Mouse (Mus musculus) layer of hippocampus, postnatal 36 days (tissue): ENCODE data around the gene Zbp1. TPM values are rescaled to one million over a fixed set of nuclear protein-coding genes. Genes with fewer than 3 reads are reported as not detected.

Experiments
- DNase-seq, 2 experiments: peaks; one replicate each; pipeline ENCODE4 v3.0.0; 2022
- total RNA-seq, 2 experiments: library from RNA; stranded (reverse); gene quantifications; 2 replicates each; pipeline ENCODE4 v1.2.3; 2021

Gene Zbp1
- total RNA-seq, 2 experiments from 2014 or later, result 0.35 TPM; not detected in 1

GRCm38 (mm10) chr2:173247197-173247596 lies 28.5 kb upstream of the Zbp1 start:
- no peak for DNase-seq

DNA sequence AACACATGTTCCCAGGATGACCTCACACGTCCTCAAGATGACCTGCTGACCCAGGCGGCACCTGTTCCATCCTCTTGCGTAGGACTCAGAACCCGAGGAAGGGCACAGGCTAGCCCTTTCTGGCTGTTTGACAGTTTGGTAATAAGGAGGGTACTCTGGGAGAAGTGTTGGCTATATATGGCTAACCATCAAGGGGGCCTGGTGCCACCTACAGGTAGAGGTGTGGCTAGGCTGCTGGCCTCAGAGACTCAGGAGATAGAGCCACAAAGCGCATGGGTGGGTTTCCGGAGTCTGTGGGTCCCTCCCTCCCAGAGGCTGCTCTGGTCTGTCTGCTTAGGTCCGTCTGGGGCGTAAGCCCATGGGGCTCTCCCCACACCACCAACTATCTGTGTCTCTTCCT lies 28.0 kb upstream of the Zbp1 start:
- no peak for DNase-seq

DNA sequence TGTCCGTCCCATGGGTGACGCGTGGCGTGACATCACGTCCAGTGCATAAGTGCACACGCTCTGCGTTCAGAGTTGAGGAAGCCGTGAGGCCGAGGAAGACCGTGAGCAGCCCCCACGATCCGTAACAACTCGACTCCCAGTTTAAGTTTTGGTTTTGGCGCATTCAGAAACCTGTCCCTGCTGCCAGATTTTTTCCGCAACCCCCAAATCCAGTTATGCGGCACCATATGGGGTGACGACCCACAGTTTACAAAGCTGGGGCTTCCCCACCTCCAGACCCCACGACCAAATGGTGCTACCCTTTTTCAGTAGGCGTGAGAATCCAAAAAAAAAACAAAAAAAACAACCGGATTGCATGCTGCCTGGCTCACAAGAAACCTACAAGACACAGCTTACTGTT lies 26.5 kb upstream of the Zbp1 start:
- peak; percentile 54 to 65 for DNase-seq

GRCm38 (mm10) chr2:173244108-173244507 lies 25.4 kb upstream of the Zbp1 start:
- DNase-seq, result no peak

DNA sequence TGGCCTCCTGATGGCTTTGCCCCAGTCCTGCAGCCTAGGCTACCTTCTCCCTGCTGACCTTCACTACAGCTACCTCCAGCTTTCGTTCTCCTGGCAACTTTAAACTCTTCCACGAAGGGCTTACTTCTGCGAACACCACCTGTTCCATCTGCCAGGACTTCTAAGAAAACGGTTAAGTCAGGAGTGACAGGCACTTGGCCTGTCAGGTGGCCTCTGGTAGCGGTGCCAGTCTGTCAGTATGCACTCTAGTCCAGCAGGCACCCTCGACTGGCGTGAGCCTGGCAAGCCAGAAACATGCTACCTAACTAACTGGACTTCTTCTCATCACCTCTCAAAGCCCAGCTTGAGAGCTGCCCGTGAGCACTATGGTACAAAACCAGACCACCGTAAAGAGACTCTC lies 24.9 kb upstream of the Zbp1 start:
- DNase-seq, result no peak

- no peak for DNase-seq
These were observed 24.2 kb upstream of the Zbp1 start for GRCm38 (mm10) chr2:173242874-173243273.

- DNase-seq, result no peak
These were observed 22.0 kb upstream of the Zbp1 start for GRCm38 (mm10) chr2:173240738-173241137.

DNA sequence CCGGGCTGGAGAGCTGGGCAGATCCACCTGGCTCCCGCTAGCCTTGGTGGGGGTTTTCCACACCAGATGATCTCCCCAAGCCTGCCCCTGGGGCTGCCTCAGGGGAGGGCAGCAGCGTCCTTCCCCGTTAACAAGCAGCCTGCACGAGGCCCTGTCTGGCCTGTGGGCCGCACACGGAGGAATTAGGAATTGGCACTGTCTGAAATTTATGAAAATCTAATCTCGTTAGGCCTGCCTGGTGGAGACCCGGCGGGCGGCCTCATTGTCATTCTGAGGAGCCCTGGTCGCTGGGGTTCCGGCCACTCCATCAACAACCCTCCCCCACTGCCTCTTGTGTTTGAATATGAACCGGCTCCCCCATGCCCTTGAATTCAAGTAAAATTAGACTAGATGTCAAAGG lies 19.8 kb upstream of the Zbp1 start:
- no peak for DNase-seq

DNA sequence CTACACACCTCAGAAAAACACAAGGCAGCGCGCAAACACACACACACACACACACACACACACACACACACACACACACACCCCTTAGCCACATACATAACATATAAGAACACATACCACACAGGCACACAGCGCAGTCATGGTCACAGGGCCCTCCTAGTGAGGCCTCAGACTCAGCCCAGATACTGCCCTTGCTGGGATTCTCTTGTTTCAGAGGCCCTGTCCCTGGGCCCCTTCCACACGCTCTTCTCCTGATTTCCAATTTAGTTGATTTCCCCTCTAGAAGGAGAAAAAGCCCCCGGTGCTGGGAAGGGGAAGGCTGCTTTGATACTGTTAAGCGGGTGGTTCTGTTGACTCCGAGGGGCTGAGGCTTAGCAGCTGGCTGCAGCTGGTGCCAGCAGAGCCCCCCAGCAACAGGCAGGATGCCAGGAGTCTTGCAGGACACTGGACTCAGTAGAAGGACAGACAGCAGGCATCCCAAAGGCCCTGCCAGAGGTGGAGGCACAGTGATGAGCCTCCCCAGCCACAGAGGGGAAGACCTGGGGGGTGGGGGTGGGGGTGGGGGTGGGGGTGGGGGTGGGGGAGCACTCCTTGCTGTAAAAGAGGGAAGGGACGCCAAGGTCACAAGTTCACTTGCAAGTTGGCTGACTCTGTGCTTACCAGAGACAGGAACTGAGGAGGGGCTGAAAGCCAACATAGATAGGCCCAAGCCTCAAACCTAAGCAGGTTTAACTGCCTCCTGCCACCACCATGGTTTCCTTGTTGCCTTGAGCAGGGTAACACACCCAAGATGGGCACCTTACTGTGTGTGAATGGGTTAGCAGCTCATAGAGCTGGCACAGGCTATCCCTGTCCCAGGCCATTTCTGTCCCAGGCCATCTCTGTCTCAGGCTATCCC lies 17.0 kb upstream of the Zbp1 start:
- DNase-seq, result no peak

GRCm38 (mm10) chr2:173232766-173233099 lies 14.0 kb upstream of the Zbp1 start:
- no peak for DNase-seq

GRCm38 (mm10) chr2:173232065-173232765 lies 13.5 kb upstream of the Zbp1 start:
- DNase-seq, result no peak

DNA sequence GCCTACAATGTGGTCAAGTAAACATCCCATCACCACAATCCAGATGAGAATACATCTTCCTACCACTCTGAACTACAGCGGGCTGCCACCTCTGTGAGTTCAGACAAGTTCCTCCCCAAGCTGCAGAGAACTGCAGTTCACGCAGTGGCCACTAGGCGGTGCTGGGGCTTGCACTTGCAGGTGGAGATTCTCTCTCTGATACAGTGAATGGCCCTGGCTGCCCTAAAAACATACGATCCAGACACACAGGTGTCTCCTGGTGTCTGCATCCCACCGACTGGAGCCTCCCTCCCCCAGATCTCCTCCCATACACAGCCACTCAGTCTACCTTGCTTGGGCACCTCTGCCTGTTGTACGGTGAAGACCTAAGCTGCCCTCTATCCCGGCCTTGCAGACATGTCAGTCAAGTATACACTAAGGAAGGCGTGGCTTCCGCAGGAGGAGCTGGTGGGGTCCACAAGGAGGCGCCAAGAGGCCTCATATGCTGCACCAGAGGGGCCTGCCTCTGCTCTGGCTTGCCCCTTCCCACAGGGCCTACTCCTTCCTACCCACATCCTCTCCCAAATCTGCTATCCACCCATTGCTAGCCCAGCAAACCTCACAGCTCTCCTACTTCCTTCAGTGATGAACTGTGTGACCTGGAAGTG lies 11.0 kb upstream of the Zbp1 start:
- DNase-seq, result peak; percentile 88 to 89

- no peak for DNase-seq
These were observed 9.8 kb upstream of the Zbp1 start for GRCm38 (mm10) chr2:173228567-173228966.

DNA sequence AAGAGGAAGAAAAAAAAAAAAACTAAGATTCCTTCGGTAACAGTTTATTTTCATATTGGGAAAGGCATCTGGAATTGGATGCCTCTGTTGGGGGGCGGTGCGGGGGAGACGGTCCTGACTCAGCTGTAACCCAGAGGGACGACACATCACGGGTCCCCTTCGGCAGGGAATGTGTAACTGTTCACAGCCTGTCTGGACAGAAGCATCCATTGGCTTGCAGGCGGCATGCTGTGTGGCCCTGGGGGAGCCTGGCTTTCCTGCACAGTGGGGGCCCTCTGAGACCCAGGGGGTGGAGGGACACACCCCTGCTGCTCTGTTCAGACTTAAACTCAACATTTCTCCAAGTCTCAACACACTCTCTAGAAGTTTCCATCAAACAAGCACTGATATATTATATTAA lies 8.1 kb upstream of the Zbp1 start:
- DNase-seq, result no peak

DNA sequence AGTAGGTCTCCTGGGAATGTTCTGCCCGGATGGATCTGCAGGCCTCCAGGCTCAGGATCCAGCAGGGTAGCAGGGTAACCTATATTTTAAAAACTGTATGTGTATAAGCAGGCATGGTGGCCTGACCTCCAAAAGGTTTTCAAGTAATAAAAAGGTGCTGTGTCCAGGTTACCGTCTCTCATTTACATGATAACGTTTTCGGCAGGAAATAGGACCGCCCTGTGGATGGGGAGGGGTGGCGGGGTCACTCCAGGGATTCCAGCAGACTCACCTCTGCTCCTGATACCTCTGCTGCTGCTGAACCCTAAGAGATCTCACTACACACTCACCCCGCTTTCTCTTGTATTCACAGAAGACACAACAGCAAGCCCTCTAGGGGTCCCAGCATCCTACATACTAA lies 7.2 kb upstream of the Zbp1 start:
- no peak for DNase-seq

DNA sequence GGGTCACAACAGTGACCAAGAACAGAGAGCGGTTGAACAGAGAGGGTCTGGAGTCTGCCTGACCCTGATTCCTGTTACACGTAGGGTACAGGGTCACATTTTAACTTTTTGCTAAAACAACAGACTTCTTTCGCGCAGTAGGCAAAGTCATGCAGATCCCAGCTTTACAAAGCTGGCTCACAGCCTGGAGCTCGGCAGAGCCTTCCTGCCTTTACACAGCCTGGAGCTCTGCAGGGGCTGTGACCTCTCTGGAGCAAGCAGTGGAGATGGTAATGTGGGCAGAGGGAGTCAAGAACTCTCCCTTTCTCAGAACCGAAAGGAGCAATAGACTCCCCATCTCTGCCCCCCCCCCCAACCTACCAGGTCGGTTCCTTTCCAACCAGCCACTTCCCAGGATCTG lies 6.1 kb upstream of the Zbp1 start:
- no peak for DNase-seq

GRCm38 (mm10) chr2:173224097-173224496 lies 5.4 kb upstream of the Zbp1 start:
- DNase-seq, result no peak

DNA sequence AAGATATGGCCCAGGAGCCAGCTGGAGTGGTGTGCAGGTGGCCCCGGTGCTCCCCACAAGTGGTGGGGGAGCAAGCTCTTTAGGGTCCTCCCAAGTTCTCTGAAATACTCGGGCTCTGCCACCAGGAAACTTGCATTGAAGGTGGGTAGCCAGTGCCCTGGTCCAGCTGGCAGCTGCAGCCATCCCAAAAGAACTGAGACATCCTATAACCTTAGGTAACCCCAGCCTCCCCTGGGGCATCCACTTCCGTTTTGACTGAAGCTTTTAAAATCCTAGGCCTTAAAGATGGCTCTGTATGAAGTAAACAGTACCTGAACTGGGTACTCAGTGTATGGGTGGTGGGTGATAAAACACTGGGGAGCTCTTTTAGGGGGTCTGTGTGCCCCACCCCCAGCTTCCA lies 4.8 kb upstream of the Zbp1 start:
- no peak for DNase-seq

DNA sequence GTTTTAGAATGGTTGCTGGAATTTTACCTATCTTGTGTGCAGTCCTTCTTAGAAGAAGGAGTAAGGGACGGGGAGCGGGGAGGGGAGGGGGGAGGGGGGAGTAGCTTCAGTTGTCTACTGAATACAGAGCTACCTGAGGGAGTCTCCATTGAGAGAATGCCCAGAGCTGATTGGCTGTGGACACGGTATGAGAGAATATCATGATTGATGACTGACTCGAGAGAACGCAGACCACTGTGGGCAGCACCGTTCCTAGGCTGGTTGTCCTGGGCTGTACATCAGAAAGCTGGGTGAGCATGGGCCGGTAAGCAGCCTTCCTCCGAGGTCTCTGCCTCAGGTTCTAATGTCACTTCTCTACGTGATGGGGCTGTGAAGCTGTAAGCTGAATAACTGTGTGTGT lies 2.0 kb upstream of the Zbp1 start:
- no peak for DNase-seq

DNA sequence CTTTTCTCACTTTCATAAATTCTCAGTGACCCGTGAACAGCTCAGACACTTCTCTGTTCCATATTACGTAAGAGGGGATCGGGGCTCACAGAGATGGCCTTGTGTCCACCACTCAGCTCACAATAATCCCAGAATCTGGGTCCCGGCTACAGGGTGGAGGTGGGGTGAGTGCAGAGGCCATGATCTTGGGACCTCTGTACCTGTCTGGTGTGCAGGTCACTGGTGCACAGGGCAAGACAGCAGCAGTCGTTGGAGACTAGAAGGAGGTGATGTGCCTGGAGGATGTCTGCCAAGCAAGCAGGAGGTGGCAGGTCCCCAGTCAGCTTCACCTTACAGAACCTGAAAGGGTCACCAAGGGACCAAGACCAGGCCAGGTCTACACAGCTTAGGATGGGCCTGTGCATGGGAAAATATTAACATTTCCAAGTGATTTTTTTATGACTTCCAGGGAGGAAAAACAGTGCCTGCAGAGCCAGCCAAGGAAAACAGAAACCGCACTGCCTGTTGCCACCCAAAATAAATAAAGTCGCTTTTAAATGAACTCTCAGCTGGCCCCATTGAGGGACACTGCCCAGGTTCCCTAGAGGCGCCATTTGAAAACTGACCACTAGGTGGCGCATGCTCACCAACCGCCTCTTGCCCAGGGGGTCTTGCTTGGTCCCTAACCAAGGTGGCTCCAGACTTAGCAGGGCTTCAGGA lies 682 bp upstream of the Zbp1 start:
- no peak for DNase-seq

DNA sequence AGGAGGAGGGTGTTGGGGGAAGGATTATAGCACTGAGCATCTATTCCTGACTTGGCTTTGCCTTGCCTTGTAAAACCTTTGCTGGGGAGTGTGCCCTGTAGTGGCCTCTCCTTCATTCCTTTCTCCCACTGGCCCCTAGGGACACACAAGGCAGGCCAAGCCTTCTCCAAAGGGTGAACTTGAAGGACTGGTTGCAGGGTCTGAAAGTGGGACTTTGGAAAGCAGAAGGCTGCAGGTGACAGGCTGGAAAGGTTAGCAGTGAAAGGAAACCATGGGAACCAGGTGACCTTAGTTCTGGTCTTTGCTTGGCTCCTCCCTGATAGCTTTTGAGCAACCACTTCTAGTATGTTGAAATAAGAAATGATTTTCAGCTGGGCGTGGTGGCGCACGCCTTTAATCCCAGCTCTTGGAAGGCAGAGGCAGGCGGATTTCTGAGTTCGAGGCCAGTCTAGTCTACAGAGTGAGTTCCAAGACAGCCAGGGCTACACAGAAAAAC lies 912 bp downstream of the Zbp1 start:
- no peak for DNase-seq

GRCm38 (mm10) chr2:173217246-173217645 lies 1.5 kb downstream of the Zbp1 start:
- no peak for DNase-seq

DNA sequence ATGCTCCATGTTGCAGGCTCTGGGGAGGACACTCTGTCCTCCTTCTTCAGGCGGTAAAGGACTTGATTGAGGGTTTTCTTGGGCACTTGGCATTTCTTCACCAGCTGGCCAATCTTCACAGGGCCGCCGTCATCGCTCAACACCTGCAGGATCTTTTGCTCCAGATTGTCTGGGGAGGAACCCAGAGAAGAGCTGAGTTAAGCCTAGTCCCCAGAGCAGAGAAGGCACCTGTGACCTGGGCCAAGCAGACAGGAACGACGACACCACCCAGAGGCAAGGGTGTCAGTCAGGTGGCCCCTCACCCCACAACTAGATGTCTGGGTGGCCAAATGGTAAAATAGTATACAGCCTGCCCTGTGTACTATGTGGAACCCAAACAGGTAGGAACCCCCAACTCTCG lies 1.9 kb downstream of the Zbp1 start:
- DNase-seq, result no peak
